Mouse (Mus musculus) left cerebral cortex, adult 2 months (tissue): ENCODE measurements around the gene Cacnb4. TPM values are rescaled to one million over a fixed set of nuclear protein-coding genes. Genes with fewer than 3 reads are reported as not detected.
A peak's percentile ranks its signal among the peaks of the same experiment; 100 is the strongest.

Experiments
- DNase-seq, 2 experiments: peaks; one replicate each; pipeline ENCODE4 v3.0.0; 2021 to 2022; ENCODE audit warnings: low spot score in 2 of 2, mixed read lengths in 1 of 2; ENCODE audit errors: extremely low spot score in 1 of 2
- H3K27ac ChIP-seq: fragments of 200-600 bp; 2 replicates; pipeline ENCODE4 v1.8.1; 2022
- H3K4me3 ChIP-seq: fragments of 200-600 bp; 2 replicates; pipeline ENCODE4 v1.8.1; 2022
- CTCF ChIP-seq: fragments of 200-600 bp; IDR thresholded peaks from 2 replicates; pipeline ENCODE4 v1.8.1; 2022; ENCODE audit warnings: antibody characterized with exemption, mild to moderate bottlenecking, moderate library complexity
- intact Hi-C: fragments of 180-260 bp; cut with DNase I; formaldehyde crosslinking; loops from one replicate; pipeline ENCODE4 v1.15.1; 2025
- total RNA-seq, 2 experiments: library from RNA; stranded (reverse); gene quantifications; 2 replicates each; pipeline ENCODE4 v1.2.3; 2021

The Cacnb4 gene
- total RNA-seq, 2 experiments from 2014 or later: 166 to 176 TPM

DNA sequence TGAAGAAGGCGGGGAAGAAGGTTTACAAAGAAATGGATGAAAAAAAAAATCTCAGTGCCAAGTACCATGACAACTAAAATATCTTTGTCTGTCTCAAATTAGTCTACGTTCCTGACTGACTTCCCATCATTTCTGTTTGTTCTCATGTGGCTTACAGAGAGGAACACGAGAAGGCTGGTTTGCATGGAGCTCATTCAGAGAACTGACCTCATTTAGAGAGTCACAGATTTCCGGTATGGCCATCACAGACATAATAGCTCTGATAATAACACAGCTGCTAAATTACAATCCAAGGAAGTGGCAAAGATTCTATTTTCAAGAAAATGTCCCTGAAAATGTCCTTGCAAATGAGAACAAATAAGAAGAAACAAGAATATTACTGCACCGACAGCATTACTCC, 142.9 kb downstream of the Cacnb4 start:
- no peak for TF ChIP-seq CTCF
- intact Hi-C loops: no loop called here
- DNase-seq: no peak
- H3K27ac ChIP-seq: peak overlapping the region; percentile 28; the same call in 1 of the 2 replicates
- H3K4me3 ChIP-seq: no peak overlapping the region

DNA sequence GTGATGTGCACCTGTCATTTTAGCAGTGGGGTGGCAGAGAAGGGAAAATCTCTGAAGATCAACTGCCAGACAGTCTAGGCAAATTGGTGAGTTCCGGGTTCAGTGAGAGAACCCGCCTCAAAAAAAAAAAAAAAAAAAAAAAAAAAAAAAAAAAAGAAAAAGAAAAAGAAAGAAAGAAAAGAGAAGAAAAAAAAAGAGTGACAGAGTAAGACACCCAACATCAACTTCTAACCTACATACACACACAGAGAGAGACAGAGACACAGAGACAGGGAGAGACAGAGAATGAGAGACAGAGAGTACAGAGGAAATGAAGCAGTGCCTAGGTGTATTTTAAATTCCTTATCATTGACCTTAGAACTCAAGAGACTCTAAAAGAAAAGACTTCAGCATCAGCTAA, 146.1 kb downstream of the Cacnb4 start:
- intact Hi-C loops: no loop called here
- no peak overlapping the region for H3K4me3 ChIP-seq
- no peak overlapping the region for H3K27ac ChIP-seq
- DNase-seq: no peak
- no peak for TF ChIP-seq CTCF

DNA sequence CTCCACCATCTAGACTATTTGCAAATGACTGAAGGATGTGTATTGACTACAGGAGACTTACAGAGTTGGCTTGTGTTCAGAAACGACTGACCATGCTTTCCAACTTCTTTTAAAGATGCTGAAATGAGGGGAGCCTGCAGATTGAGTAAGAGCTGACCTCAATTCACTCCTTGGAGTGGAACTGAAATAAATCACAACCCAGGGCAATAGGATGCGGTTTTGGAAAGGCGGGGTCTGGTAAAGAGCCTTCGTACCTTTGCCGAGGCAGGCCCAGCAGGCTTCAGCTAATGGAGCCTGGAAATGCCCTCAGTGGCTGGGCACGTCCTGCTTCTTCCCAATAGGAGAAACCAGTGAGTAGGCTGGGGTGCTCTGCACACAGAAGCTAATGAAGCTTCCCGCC, 147.4 kb downstream of the Cacnb4 start:
- intact Hi-C loops: no loop called here
- TF ChIP-seq CTCF: no peak
- DNase-seq: no peak
- no peak overlapping the region for H3K4me3 ChIP-seq
- H3K27ac ChIP-seq: no peak overlapping the region

DNA sequence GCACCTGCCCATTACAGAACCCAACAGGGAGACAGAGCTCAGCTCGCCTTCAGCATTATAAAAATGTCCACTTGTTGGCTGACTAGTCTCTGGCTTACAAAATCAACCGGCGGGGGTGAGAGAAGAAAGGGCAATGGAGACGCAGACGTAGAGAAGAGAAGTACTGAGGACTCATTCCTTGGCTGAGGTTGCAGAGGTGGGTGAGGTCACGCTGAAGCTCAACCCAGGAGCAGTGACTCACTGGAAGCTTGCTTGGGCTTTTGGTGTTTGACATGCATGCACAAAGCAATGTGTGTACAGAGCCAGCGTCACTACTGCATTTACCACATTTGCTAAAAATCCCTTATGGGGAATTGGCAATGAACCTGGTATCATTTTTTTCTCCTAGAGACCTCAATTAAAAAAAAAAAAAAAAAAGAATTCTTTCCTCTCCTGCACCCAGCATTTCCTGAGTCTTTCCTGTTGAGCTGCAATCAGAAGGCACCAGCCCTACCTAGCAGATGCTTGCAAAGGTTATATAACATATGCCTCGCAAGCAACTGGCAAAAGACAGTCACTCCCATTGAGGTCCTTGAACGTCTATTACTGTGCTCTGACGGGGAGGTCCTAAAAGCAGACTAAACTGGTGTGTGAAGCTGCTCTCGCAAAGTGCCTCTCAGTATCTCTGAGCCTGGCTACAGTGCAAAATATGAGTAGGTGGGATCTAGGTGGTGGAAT, 150.6 kb downstream of the Cacnb4 start:
- H3K27ac ChIP-seq: no peak overlapping the region; the same call in 1 of the 2 replicates
- no peak overlapping the region for H3K4me3 ChIP-seq
- no peak for TF ChIP-seq CTCF
- intact Hi-C loops: no loop called here
- no peak for DNase-seq

DNA sequence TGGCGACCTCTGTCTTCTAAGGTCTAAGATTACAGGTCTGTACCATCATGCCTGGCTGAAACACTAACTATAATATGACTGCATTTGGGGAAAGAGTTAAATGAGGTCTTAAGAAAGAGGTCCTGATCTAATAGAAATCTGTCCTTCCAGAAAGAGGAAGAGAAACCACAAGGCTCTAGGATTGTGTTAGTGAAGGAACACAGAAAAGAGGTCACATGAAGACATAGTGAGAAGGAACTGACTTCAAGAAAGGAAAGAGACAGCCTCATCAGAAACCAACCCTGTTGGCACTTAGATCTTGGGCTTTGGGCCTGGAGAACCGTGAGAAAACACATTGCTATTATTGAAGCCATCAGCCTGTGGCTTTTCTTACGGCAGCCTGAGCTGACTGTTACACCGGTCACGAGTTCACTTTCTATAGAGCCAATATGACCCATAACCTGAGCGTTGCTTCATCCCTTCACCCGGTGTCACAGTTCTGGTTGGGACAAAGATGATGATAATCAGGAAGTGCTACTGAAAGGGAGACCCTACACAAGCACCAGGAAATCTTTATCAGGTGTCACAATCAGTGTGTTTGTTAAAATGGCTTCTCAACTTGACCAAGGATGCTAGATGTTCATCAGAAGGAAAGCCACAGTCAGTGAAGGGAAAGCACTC, 153.4 kb downstream of the Cacnb4 start:
- DNase-seq: no peak
- no peak for TF ChIP-seq CTCF
- H3K4me3 ChIP-seq: no peak overlapping the region
- intact Hi-C loops: no loop called here
- no peak overlapping the region for H3K27ac ChIP-seq

DNA sequence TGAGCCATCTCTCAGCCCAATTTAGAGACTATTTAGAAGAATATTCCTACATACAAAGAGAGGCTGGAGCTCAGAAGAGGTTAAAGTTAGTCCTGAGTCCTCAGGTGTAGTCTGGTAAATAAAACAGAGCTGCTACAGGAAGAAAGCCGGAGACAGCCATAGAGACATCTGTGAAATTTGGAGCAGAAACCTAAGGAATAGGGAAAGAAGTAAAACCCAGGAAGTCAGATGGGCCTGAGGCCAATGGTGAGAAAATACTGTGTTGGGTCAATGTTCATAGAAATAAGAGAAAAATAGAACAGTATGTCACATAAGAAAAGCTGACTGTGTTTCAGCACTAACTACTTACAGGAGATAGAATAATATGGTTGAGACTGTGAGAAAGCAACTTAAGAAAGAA, 155.6 kb downstream of the Cacnb4 start:
- no peak overlapping the region for H3K27ac ChIP-seq
- no peak for DNase-seq
- H3K4me3 ChIP-seq: no peak overlapping the region
- intact Hi-C loops: no loop called here
- TF ChIP-seq CTCF: no peak

DNA sequence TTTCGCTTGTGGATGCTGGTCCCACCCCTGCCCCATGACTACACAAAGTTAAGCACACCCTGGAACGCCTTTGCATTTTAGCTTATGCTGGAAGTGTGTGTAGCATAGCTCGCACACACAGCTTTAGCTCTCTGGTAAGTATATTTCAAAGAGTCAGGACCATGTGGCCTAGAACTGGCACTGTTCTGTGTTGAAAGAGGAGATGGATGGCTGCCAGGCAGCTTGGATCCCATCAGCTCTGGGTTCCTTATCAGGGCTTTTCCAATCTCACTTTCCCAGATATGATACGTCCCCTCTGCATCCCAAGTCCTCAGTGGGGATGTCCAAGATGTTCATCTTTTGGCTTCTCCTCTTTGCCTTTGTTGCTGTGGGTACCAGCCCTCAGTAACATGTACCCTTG, 157.9 kb downstream of the Cacnb4 start:
- no peak for DNase-seq
- Histone ChIP-seq H3K27ac (no peak overlapping the region), H3K4me3 (no peak overlapping the region)
- no peak for TF ChIP-seq CTCF
- intact Hi-C loops: no loop called here

DNA sequence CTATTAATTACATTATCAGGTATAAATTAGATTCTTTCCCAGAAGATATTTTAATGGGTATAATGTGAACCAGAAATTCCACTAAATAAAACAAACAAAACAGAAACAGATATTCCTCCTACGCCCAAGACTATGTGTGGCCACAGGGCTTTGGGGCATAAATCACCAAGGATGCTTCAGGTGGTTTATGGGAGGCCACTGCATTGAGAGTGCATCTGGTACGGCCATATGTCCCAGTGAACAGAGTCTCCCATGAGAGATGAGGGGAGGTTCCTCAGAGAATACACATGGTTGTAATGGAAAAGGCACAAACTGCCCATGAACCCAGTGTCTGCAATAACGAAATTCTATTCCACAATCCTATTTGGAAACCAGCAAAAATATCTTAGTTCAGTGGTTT, 160.1 kb downstream of the Cacnb4 start:
- intact Hi-C loops: no loop called here
- Histone ChIP-seq H3K27ac (no peak overlapping the region), H3K4me3 (no peak overlapping the region)
- no peak for TF ChIP-seq CTCF
- DNase-seq: no peak

DNA sequence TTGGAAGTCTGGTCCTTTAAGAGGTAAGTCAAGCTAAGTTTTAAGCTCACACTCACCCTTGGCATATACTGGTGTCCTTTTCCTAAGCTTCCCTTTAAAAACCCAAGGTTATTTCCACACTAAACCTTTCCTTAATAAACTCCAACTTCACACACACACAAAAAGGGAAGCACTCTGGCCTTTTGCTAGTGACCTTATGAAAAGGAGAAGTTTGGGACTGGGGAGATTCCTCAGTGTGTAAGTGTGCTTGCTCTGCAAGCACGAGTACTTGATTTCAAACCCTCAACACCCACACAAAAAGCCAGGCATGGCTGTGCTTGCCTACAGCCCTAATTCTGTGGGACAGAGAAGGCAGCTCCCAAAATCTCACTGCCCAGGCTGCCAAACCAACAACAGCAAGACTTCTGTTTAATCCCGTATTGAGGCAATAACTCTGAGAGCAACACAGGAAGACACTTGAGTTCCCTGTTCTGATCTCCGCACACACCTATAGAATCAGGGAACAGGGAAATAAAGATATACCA, 163.7 kb downstream of the Cacnb4 start:
- DNase-seq: no peak
- peak overlapping the region; percentile 19; the same call in 1 of the 2 replicates for H3K27ac ChIP-seq
- intact Hi-C loops: no loop called here
- TF ChIP-seq CTCF: no peak
- H3K4me3 ChIP-seq: no peak overlapping the region

DNA sequence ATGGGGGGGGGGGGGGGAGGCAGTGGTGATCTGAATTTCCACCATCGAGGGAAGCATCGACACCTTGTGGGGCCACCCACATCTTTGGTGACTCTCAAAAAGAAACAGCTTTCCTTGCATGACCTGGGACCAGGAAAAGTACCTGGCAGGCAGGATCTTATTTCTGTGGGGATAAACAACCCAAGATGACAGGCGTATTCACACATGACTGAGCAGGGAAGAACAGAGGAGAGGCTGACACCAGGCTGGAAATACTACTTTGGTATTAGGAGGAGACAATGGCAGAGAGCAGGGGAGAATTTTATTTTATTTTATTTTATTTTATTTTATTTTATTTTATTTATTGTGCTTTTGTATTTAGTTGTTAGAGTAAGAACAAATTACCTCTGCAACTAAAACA, 164.4 kb downstream of the Cacnb4 start:
- H3K4me3 ChIP-seq: no peak overlapping the region
- H3K27ac ChIP-seq: no peak overlapping the region
- no peak for DNase-seq
- TF ChIP-seq CTCF: no peak
- intact Hi-C loops: no loop called here

DNA sequence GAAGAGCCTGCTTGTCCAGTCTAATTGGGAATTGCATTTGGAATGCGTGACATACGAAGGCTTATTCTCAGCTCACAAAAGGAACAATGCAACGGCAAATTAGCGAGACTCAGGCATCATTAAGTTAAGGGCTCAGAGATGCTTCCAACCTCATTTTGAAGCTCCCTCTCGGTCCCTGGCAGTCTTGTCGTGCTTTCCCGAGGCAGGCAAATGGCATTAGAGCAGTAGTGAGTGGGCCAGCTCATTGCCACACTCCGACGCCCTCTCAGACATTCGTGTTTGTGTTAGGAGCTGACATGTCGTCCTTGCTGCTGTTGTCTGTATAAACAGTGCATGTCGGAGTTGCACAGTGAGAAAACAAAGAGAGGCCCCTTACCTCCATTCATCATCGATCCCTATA, 164.8 kb downstream of the Cacnb4 start:
- no peak overlapping the region for H3K27ac ChIP-seq
- no peak for DNase-seq
- no peak overlapping the region for H3K4me3 ChIP-seq
- TF ChIP-seq CTCF: no peak
- intact Hi-C loops: no loop called here

DNA sequence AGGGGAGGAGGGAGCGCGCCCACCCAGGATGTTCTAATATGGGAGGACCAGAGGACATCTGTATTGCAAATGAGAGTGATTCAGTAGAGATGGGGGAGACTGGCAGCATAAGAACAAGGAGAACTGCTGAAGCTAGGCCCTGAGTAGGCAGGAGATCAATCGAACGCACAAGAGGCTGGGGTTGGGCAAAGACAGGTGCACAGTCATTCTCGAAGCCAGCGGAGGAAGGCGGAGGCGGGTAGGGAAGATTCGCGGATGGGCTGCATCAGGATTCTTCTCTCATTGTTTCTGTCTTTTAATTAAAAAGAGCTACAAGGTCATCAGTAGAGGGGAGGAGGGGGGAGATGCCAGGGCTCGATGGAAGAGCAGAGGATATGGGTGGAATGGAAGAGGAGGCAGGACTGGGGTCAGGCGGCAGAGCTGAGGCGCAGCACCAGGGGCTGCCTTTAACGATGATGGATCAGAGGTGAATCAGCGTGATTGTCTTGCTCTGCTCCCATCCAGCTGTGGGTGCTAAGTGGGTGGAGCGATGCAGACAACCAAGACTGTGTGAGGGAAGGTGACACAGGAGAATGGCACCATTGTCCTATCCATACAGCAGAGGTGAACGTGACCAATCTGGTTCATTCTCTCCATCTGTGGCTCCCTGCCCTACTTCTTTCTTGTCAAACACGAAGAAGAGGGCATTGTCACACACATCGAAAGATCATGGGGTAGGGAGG, 166.7 kb downstream of the Cacnb4 start:
- Histone ChIP-seq H3K4me3 (no peak overlapping the region), H3K27ac (peak overlapping the region; percentile 64)
- no peak for TF ChIP-seq CTCF
- DNase-seq: peak in 1 of 2 experiments; percentile 52
- intact Hi-C loops: no loop called here
